Mouse (Mus musculus) testis, adult 2 months (tissue): Measurements from ENCODE around the gene Ank3. TPM values are rescaled to one million over a fixed set of nuclear protein-coding genes. Genes with fewer than 3 reads are reported as not detected.

Source experiments
- H3K27ac ChIP-seq: fragments of 200-500 bp; 2 replicates; pipeline ENCODE4 v1.5.1; 2012; ENCODE audit warnings: low read depth, low read length; ENCODE audit not compliant: control insufficient read depth, insufficient read depth
- H3K27me3 ChIP-seq: fragments of 200-500 bp; 2 replicates; pipeline ENCODE4 v1.6.1; 2012; ENCODE audit warnings: mild to moderate bottlenecking, low read length, moderate library complexity; ENCODE audit not compliant: control insufficient read depth, insufficient read depth
- H3K36me3 ChIP-seq: fragments of 200-500 bp; 2 replicates; pipeline ENCODE4 v1.6.1; 2012; ENCODE audit warnings: mild to moderate bottlenecking, low read length; ENCODE audit not compliant: control insufficient read depth, insufficient read depth
- H3K4me1 ChIP-seq: fragments of 200-500 bp; 2 replicates; pipeline ENCODE4 v1.6.1; 2012; ENCODE audit warnings: low read length; ENCODE audit not compliant: control insufficient read depth, insufficient read depth
- H3K4me3 ChIP-seq: fragments of 200-500 bp; 2 replicates; pipeline ENCODE4 v1.5.1; 2012; ENCODE audit warnings: low read depth, mild to moderate bottlenecking, low read length, moderate library complexity, mixed read lengths; ENCODE audit not compliant: control insufficient read depth
- CTCF ChIP-seq: fragments of 200-500 bp; IDR thresholded peaks from 2 replicates; pipeline ENCODE4 v1.5.1; 2012; ENCODE audit warnings: low read depth, mild to moderate bottlenecking, inconsistent platforms, low read length, moderate library complexity; ENCODE audit not compliant: control insufficient read depth, insufficient read depth, insufficient replicate concordance
- POLR2A ChIP-seq: fragments of 200-500 bp; IDR thresholded peaks from 2 replicates; pipeline ENCODE4 v1.6.1; 2012; ENCODE audit warnings: low read depth, mild to moderate bottlenecking, inconsistent platforms, low read length, moderate library complexity; ENCODE audit not compliant: control insufficient read depth
- polyA plus RNA-seq: library from polyadenylated mRNA; depleted of rRNA; stranded (reverse); fragments of >200 nt; gene quantifications from 2 replicates; pipeline ENCODE4 v1.2.3, GENCODE M21; 2012

The Ank3 gene
- polyA plus RNA-seq, 1 experiment = 3.4 TPM

GRCm38 (mm10) chr10:69690131-69690960 is 291.8 kb downstream of the Ank3 start:
- Histone ChIP-seq H3K4me3 (no peak overlapping the region), H3K27ac (no peak overlapping the region), H3K27me3 (no peaks in the 10 kb centered on the region), H3K4me1 (no peaks in the 10 kb centered on the region), H3K36me3 (no peaks in the 10 kb centered on the region)
- TF ChIP-seq CTCF = no peak
- TF ChIP-seq POLR2A = no peak

GRCm38 (mm10) chr10:69690961-69691451 is 292.4 kb downstream of the Ank3 start:
- Histone ChIP-seq H3K4me3 (no peak overlapping the region), H3K4me1 (no peaks in the 10 kb centered on the region), H3K27me3 (no peaks in the 10 kb centered on the region), H3K36me3 (no peaks in the 10 kb centered on the region), H3K27ac (no peak overlapping the region)
- no peak for TF ChIP-seq CTCF
- no peak for TF ChIP-seq POLR2A

GRCm38 (mm10) chr10:69696019-69696418 is 297.4 kb downstream of the Ank3 start:
- Histone ChIP-seq H3K27ac (no peak overlapping the region), H3K4me1 (no peaks in the 10 kb centered on the region), H3K36me3 (no peaks in the 10 kb centered on the region), H3K27me3 (no peaks in the 10 kb centered on the region), H3K4me3 (no peak overlapping the region)
- TF ChIP-seq CTCF (no peak), POLR2A (no peak)

- H3K27me3 ChIP-seq = no peaks in the 10 kb centered on the region
- H3K36me3 ChIP-seq = no peaks in the 10 kb centered on the region
- no peak overlapping the region for H3K27ac ChIP-seq
- no peak for TF ChIP-seq POLR2A
- no peak for TF ChIP-seq CTCF
- H3K4me1 ChIP-seq = no peaks in the 10 kb centered on the region
- no peak overlapping the region for H3K4me3 ChIP-seq
Measured at GRCm38 (mm10) chr10:69698699-69699098, 300.1 kb downstream of the Ank3 start.

DNA sequence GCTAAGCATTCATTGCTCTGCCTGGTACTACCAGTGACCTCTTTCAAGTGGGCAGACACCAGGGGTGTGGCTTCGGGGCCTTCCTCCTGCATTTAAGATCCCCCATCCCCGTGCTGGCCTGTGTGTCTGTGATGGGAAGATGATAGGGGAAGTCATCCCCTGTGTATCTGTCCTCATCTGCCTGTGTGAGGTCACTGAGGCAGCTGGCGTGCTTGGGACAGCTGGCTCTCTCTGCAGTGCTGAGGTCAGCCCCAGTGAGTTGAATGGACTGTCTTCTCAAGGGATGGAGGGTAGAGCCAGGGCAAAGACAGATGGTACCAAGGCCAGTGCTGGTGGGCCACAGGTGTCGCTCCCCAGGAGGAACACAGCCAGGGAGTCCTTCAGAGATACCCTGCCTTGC is 302.7 kb downstream of the Ank3 start:
- Histone ChIP-seq H3K4me1 (no peaks in the 10 kb centered on the region), H3K27ac (no peak overlapping the region), H3K27me3 (no peaks in the 10 kb centered on the region), H3K4me3 (no peak overlapping the region), H3K36me3 (no peaks in the 10 kb centered on the region)
- TF ChIP-seq CTCF (no peak), POLR2A (no peak)

DNA sequence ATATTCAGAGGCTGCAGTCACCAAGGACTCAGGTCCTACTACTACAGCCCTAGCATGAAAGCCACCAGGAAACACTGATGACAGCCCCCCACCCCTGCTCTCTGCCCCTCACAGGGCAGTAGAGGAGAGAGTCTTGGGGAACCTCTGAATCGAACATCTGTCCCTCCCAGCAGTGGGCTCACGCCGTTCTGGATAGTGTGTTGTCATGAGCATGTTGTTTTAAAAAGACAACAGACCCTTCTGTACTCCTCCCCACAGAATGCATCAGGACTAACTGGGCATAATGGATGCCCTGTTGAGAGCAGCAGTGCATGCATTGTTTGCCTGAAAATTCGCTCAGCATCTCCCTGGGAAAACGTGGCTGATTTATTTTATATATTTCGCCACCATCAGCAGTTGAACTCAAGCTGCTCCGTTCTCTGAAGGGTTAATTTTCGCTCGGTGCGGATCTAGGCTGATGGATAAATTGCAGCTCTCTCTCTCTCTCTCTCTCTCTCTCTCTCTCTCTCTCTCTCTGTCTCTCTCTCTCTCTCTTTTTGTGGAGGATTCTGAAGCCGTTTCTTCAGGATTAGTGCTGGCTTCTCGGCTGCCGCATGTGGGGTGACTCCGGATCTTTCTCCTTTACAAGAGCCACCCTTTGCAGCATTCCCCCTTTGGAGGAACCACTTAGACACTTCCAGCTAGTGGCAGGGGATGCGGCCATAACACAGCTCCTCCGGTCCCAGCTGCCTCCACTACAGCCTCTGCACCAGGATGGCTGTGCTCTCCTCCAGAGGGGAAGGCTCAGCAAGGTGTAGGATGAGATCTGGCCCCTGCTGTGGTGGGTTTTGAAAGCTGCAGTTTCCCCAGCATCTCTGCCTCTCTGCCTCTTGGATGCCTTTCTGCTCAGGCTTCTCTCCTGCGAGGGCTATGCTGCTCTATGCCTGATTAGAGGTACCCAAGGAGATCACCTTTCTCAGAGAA is 307.5 kb downstream of the Ank3 start:
- Histone ChIP-seq H3K4me3 (no peak overlapping the region), H3K27me3 (no peaks in the 10 kb centered on the region), H3K36me3 (no peaks in the 10 kb centered on the region), H3K4me1 (no peaks in the 10 kb centered on the region), H3K27ac (no peak overlapping the region)
- TF ChIP-seq POLR2A (no peak), CTCF (no peak)
